Mouse (Mus musculus): ENCODE data around the gene Ttc13.

The Ttc13 gene

DNA sequence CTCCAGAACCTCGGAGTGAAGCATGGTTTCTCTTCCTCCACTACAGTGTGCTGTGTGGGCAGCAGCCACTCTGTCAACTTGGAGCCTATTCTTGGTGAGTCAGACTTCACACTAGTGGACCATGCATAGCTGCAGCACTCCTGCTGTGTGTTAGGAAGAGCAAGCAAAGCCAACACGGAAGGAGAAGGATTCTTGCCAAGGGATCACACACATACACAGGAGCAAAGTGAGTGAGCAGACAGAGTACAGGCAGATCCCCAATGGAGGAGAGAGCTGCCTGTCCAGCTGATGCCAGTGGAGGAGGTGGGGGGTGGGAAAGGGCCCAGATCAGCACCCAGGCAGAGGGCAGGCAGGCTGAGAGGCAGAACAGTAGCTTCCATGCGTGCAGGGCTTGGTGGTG is 19.6 kb downstream of the Ttc13 start:
- DNase-seq, result no peak

DNA sequence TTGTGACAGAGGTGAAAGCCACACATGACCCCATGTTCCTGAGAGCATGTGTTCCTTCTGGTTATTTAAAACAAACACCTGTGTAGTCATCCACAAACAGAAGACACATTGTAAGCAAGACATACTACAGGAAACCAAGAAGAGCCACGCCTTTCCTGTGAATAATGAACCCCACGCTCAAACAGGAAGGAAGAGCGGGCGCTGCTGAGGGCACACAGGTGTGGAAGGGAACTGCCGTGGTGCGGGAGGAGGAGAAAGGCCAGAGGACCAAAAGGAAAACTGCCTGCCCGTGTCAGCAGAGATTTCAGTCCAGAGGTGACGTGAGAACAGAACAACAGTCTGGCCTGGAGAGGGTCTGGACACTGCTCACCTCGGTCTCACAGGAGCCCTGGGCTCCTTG is 20.8 kb downstream of the Ttc13 start:
- DNase-seq, result peak; percentile 40

DNA sequence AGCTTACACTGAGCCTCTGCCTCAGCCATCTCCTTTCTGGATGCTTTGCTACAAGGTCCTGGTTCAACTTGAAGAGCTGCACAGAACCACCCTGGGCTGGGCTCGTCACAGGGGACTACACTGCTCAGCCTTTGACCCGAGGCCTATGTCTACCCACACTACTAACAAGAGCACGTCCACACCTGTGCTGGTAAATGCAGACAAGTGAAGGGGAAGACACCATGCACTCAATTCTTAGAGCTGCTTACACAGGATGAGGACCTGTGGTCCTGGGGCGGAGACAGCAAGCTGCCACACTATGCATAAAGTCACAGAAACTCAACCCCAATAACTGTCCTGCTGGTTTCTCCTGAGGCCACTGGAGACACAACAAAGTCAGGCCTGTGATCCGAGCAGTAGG is 21.5 kb downstream of the Ttc13 start:
- no peak for DNase-seq

DNA sequence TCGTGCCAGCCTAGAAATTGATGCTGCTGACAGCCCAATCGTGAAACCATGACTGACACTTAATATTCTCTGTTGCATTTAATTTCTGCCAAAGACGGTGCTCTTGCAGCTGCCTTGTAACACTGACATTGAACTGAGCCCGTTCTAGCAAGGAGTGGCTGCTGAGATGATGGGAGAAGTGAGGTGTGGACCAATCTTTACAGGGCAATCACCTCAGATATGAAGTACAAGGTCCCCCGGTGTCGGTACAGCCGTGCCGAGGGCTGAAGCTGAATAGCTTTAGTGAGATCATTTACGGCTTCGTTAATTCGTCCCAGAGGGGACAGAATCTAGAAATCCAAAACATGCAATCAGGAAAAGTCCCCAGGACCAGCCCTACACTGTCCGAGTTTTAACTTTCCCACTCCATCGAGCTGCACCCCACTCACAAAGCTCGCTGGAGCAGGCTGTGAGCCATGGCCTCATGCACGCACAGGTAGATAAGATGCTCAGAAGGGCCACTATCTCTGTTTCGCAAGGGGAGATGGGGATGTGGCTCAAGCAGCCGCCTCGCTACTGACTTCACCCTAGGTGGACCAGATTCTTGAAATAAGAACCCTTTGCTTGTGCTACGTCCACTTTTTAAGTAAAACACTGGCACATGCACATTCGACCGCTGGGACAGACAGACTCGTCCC is 26.2 kb downstream of the Ttc13 start:
- DNase-seq, result no peak

DNA sequence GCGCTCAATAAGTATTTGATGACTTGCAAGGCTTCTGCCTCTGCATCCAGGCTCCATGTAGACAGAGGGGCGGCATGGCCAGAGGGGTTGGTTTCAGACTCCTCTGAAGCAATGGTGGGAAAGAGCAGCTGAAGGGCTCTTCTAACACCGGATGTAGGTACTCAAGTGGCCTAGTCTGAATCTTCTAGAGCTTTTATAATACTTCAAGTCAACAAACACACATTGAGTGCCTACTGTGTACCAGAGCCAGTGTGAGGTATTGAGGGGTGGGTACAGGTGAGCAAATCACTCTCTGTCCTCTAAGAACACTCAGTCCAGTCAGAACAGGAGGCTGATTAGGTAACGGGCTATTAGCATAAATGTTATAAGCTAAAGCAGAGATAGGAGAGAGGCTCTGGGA is 30.1 kb downstream of the Ttc13 start:
- DNase-seq, result peak; percentile 79

DNA sequence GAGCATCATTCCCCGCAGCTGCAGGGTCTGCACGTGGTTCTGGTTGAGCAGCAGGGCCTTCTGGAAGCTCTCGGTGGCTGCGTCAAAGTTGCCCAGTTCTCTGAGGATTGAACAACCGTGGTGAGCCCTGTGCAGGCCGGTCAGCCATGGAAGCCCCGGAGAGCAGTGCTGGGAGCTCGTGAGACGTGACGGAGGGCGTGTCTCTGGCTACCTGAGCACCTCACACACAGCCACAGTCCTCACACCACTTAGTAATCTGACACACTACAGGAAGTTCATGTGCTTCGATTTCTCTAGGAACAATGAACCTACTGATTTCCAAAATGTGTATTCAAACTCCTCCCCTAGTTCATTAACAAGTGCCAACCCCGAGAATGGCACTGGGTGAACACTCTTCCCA is 32.9 kb downstream of the Ttc13 start:
- no peak for DNase-seq

DNA sequence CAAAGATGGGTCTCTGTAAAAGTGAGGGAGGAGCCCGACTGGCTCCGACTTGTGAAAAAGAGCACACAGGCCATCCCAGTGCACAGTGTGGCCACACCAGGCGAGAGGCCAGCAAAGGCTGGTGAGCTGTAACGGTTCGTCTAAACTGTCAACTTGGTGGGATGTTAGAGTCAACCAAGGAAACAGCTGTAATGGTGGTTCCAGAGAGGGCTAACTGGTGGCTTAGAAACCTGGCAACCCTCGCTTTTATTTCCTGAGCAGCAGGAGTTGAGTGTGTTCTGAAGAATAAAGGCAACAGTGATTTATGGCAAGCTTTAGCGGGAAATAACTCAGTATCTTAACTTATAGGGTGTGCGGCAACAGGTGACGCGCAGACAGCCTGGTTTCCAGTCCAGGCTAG is 39.6 kb downstream of the Ttc13 start:
- DNase-seq, result no peak

DNA sequence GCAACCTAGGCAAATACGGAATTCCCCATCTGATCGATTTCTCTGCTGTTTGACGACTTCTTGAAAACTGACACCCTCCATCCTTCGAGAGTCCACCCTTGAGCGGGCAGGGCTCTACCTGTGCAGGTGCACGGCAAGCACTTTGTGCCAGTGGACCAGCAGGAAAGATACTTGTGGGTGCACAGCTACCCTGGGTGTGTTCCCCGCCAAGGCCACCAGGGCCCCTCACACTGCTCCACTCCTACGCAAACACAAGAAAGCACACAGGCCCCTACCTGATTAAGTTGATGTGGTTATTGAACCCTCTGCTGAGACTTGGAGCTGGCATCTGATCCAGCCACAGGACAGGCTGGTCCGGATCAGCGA is 40.0 kb downstream of the Ttc13 start:
- peak; percentile 49 for DNase-seq

DNA sequence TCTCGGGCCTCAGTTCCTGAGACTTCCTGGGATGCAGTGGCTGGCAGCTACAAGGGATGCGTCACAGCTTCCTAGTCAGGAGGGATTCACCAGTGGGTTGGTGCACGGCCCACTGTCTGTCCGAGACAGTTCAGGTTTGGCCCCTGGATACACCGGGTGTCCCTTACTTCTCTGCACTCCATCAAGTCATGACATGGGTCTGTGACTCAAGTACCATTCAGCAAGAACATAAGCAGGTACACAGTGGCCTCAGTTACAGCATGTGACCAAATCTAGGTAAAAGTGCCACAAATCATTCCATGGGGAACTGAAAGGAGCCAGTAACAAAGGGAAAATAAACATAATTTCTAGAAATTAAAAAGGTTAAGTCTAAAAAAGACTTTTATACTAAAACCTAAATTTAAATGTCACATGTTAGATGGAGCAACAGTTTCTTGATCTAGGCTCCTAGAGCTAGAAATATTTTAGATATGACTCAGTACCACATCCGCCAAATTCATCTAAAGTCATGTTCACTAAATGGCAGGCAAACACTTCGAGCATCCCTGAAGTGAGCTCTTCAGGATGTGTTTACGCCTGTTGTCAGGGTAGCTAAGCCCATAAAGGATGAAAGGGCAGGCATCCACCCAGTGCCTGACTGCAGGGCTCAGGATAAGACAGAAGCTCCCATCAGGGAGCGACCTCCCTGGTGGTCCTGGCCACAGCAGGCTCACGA is 40.5 kb downstream of the Ttc13 start:
- DNase-seq, result peak; percentile 77

DNA sequence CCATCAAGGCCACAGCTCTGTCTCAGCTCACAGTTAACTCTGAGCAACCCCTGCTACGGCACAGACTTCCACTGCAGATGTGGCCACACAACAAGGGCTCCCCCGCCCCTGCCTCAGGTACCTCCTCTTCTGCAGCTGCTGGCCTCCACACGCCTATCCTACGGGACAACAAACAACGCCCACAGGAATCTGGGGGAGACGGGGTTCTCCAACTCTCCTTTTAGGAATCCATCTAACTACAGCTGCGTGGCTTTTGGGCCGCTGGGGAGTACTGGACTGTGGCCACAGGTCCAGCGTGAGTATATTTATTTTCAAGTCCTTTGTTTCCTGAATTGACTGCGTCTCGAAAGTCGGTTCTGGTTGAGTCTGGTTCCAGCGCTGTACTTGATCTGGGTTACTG is 43.5 kb downstream of the Ttc13 start:
- DNase-seq, result no peak

DNA sequence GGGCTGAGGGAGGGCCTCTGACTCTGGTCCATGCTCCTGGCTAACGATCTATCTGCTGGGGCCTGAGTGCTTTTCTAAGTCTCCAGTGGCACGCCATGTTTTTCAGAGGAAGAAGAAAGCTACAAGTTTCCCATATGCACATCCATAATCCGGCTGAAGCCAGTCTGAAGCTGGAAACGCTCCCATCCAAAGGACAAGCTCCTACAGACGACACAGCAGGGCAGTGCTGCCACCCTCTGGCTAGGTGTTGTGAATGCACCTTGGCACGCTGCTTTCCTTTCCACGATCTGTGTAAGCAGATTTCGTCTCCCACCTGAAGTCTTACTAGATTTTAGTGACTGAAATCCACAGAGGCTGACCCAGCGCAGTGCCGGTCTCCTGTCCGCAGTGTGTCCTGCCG is 44.3 kb downstream of the Ttc13 start:
- DNase-seq, result peak; percentile 88

DNA sequence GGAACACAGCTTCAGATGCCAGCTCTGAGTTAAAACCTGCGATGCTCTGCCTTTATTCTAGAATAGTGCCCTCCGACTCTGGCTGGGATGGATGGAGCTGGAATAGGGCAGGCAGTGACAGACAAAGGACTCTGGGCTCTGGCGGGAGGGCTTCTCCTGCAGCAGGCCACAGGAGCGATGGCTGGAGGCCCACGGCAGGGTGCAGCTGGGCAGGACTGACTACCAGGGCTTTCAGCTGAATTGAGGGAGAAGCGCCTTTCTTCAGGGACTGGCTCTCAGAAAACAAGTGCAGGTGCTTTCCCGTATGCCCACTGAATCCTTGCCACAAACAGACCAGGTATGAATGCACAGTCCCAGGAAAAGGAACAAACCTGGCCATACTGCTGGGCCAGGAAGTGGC is 44.7 kb downstream of the Ttc13 start:
- DNase-seq, result no peak

DNA sequence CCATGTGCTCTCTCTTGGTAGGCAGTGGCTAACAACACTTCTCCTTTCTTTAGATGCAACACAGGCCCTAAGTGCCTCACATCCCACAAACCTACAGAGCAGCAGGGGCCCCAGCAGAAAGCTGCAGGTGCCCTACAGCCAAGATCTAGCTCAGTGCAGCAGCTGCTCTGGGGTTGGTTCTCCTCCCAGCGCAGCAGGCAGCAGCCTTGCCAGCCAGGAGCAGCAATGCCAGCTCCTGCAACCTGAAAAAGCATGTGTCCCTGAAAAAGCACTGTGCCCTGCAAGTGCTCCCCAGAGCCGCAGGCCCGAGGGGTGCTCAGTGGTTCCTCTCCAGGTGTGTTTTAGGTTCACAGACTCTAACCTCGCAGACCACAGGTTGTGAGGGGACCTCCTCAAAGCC is 45.1 kb downstream of the Ttc13 start:
- DNase-seq, result no peak

DNA sequence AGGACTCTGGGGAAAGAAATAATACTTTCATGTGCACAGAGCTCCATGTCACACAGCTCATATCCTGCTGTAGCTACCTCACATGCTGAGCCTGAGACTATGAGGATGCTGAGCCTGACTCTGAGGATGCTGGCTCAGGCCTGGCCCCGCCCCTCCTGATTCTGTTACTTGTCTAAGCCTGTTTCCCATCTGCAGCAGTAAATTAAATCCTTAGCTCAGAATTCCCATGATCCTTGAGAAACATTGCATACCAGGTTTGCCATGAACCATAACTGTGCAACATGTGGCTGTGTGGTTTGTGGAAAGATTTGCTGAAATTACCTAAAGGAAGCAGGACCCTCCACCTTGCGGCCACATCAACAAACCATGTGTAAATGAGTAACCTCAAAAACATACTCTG is 49.4 kb downstream of the Ttc13 start:
- no peak for DNase-seq

DNA sequence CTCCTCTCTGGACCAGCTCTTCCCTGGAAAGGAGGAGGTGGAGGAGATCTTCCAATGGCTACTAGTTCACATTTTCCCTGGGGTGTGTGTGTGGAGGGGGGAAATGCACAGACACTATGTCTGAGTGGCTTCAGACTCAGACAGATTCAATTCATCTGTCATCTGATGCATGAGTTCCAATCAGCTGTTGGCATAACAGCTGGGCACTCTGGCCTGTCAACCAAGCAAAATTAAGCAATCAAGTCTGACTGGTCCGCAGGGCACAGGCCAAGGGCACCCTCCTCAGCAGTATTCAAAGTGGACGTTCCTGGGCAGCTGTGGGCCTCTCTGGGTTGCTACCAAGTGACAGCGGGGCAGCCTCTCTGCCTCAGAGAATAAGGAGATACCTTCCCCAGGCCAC is 53.0 kb downstream of the Ttc13 start:
- no peak for DNase-seq

DNA sequence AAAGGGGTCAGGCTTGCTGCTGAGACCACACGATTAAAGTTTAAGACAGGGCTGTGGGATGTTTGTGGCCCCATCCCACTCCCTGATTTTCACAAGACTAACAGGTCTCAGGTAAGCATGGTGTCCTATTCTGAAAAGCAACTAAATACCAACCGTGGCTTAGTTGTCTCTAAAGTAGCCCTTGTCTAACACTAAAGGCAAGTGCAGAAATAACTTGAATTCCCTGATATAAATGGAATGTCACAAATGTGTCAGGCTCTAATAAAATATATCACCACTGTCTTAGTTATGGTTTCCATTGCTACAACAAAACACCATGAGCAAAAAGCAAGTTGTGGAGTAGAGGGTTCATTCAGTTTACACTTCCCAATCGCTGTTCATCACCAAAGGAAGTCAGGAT is 57.4 kb downstream of the Ttc13 start:
- DNase-seq, result no peak

DNA sequence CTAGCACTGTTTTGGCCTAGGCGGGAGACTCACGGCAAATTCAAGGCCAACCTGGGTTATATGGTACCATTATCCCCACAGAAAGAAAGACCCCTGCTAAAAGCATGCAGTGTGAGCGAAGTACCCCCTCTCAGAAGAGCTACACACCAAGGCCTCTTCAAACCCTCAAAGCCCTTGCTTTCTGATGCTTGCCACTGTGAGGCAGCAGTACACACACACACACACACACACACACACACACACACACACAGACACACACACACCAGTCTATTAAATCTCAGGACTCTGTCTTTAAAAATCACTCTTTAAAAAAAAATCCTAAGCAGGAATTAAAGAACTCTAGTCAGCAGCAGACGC is 57.9 kb downstream of the Ttc13 start:
- no peak for DNase-seq

DNA sequence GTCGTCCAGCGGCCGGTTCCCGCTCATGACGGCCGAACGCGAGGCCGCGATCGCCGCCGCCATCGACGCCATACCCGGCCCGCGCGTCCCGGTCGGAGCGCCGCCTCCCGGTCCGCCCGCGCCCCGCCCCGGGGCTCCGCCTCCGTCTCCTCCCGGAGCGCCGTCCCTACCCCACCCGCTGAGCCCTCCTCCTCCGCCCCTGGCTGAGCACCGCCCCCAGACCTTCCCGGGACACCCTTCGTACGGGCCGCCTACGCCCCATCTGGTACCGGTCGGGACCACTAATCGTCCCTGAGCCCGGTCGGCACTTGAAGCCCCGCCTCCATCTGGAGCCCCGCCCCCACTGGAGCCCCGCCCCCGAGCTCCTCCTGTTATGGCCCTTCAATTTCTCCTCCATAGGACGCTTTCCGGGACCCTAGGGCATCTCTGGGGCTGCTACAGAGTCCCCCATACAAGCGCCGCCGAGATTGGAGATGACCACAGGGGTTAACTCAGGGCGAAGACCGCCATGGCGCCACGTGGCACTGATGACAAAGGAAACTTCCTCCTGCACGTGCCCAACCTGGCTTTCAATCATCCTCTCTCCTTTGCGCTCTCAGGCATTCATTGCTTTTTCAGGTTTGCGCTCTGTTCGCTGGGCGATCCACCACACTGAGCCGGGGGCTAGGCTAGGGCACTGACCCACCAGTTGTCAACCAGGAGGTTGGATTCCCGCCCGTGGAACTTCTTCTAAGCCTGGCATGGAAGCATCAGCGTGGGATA is 58.5 kb downstream of the Ttc13 start, which contains the start of gene 2310022B05Rik:
Gene 2310022B05Rik (minus strand): TSS at position 258 of the 762 bp plus-strand sequence.
- peak; percentile 91 for DNase-seq

DNA sequence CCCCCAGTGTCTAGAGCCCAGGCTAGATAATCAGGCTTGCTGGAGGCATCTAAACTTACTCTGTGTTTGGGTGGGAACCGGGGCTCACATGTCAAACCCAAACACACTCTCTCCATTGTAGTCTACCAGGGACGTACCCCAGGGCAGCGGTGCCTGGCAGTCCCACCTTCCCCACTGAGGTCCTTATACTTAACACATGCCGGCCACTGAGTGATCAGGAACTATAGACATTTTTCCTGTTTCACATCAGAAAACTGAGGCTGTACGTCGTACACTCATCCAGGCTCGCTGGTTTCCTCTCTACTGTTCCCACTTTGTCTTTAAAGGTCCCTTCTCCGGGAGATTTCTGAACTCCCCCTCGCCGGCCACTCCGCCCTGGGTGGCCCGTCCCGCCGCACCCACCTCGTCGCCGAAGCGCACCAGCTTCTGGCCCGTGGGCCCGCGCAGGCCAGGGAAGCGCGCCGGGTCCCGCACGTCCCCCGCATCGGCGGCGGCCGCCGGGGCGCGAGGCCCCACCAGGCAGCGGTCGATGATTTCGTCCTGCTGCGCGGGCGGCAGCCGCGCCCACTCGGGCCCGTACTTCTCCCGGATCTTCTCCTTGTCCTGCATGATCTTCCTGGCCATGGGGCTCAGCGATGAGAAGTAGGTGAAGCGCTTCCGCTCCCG is 59.2 kb downstream of the Ttc13 start:
- DNase-seq, result no peak

DNA sequence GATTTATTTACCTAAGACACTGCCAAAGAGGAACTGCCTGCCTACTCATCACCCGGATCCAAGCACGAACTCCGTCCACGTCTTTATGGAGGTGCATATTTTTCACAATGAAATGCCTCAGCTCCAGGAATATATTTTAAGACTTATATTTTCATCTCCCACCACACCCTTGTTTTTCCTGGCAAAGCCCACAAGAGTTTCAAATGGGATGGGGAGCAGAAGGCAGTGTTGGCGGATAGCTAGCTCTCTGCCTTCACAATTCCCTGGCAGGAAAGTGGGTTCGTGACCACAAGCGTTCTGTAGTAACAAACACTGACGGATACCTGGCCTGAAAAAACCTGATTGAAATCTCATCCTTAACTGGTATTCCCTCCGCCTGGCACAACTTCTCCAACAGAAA is 60.0 kb downstream of the Ttc13 start:
- no peak for DNase-seq

DNA sequence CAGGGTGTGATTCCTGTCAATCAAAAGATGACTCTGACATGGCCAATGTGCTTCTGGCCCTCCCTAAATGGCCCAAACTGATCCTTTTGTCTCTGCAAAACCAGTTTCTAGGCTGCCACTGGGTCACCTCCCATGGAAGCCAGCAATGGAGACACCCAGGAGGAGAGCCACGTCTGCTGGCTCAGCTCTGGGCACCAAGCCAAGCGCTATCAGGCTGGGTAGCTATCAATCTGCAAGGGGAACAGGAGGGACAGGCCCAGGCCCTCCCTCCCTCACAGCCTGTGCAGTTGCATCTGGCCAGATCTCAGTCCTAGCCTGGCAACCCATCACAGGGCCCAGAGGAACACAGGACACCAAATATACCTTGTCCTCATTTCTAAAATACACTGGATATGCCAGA is 63.4 kb downstream of the Ttc13 start:
- peak; percentile 57 for DNase-seq

DNA sequence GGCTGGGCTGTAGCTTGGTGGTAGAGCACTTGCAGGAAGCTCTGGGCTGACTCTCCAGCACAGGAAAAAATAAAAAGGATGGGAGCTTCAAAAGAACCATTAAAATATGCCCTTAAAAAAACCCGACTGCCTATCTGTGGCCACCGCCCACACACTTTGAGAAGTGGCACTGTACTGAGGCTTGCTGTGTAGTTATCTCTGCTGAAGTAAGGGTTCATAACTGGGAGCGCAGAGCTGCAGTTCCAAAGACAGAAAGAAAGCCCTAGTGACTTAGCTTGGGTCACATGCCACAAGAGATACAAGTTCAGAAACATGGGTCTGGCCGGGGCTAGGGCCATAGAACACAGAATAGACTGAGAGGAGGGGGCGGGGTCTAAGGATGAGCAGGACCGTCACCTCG is 63.8 kb downstream of the Ttc13 start:
- no peak for DNase-seq

Measured in lung, postnatal 36 days (tissue).